ENCODE assay signal across 19 mouse cellular contexts in genomic region chr12:69351685-69352084, GRCm38 (mm10). TPM values are rescaled to one million over a fixed set of nuclear protein-coding genes. Genes with fewer than 3 reads are reported as not detected.
DNase-seq lines count a peak whose midpoint lies in the region; ATAC-seq and TF ChIP-seq lines count a peak whose summit lies in the region.
"Had no signal": no experiment of that assay in that cellular context is flagged by ENCODE, and none has a peak within 500 bp of the region (broad histone marks: within the 10 kb centered on the region; RNA-seq: fewer than 3 reads in every experiment).

No protein-coding gene starts in this region.

- TF ChIP-seq CTCF in lung, embryonic 14.5 days (IDR thresholded peaks at IDR 0.05; ENCODE audit: low read depth) = no peak
- peak; percentile 45 for TF ChIP-seq CTCF in Patski (IDR thresholded peaks at IDR 0.05)
- peak; percentile 47 for TF ChIP-seq CTCF in stomach, postnatal 0 days (IDR thresholded peaks at IDR 0.05; ENCODE audit: low read depth)

- H3K4me1 ChIP-seq in forebrain, embryonic 14.5 days (ENCODE audit: control insufficient read depth, insufficient read depth, low read length) = peaks cover 2% of the 10 kb centered on the region; the same call in 1 of the 2 replicates
- no peaks in the 10 kb centered on the region for H3K4me1 ChIP-seq in forebrain, embryonic 11.5 days (replicated peaks; ENCODE audit: control insufficient read depth, insufficient read depth, low read length)
- 0 out of 2 replicates have a peak, but pooled peaks cover 3% of the 10 kb centered on the region for H3K4me1 ChIP-seq in lung, embryonic 14.5 days (ENCODE audit: insufficient read depth)
- H3K4me1 ChIP-seq in stomach, postnatal 0 days (replicated peaks; ENCODE audit: control insufficient read depth, insufficient read depth) = no peaks in the 10 kb centered on the region
- H3K4me1 ChIP-seq in hindbrain, embryonic 10.5 days (replicated peaks) = peaks cover 9% of the 10 kb centered on the region; the same call in 1 of the 2 replicates

- H3K9ac ChIP-seq in forebrain, embryonic 14.5 days (ENCODE audit: low read length) = no peak overlapping the region
- no peak overlapping the region for H3K9ac ChIP-seq in forebrain, embryonic 11.5 days (ENCODE audit: low read length)
- H3K9ac ChIP-seq in lung, embryonic 14.5 days = no peak overlapping the region
- no peak overlapping the region for H3K9ac ChIP-seq in stomach, postnatal 0 days (ENCODE audit: low read length)

- no peaks in the 10 kb centered on the region for H3K27me3 ChIP-seq in forebrain, embryonic 14.5 days (replicated peaks; ENCODE audit: control insufficient read depth, insufficient read depth, low read length)
- H3K27me3 ChIP-seq in forebrain, embryonic 11.5 days (ENCODE audit: control insufficient read depth, insufficient read depth, low read length) = no peaks in the 10 kb centered on the region
- H3K27me3 ChIP-seq in lung, embryonic 14.5 days (ENCODE audit: insufficient read depth, low read length) = no peaks in the 10 kb centered on the region
- H3K27me3 ChIP-seq in Patski = no peaks in the 10 kb centered on the region
- H3K27me3 ChIP-seq in stomach, postnatal 0 days (ENCODE audit: control insufficient read depth, insufficient read depth, low read length) = no peaks in the 10 kb centered on the region
- no peaks in the 10 kb centered on the region for H3K27me3 ChIP-seq in hindbrain, embryonic 10.5 days (ENCODE audit: insufficient read depth, poor library complexity, severe bottlenecking)
- H3K27me3 ChIP-seq: megakaryocyte, embryonic 14.5 days had no signal

- H3K36me3 ChIP-seq in forebrain, embryonic 14.5 days (ENCODE audit: control insufficient read depth, insufficient read depth, low read length) = peaks cover 64% of the 10 kb centered on the region
- H3K36me3 ChIP-seq in forebrain, embryonic 11.5 days (ENCODE audit: control insufficient read depth, insufficient read depth, low read length) = peaks cover 10% of the 10 kb centered on the region; the same call in 1 of the 2 replicates
- peaks cover 72% of the 10 kb centered on the region for H3K36me3 ChIP-seq in lung, embryonic 14.5 days (ENCODE audit: insufficient read depth)
- H3K36me3 ChIP-seq in stomach, postnatal 0 days (ENCODE audit: control insufficient read depth, insufficient read depth, low read length) = peaks cover 16% of the 10 kb centered on the region; the same call in 1 of the 2 replicates
- peaks cover 81% of the 10 kb centered on the region for H3K36me3 ChIP-seq in hindbrain, embryonic 10.5 days

- no peak overlapping the region for H3K4me3 ChIP-seq in forebrain, embryonic 14.5 days (ENCODE audit: low read depth, low read length)
- H3K4me3 ChIP-seq in forebrain, embryonic 11.5 days (ENCODE audit: low read depth, low read length) = no peak overlapping the region
- H3K4me3 ChIP-seq in lung, embryonic 14.5 days (ENCODE audit: low read depth, low read length) = no peak overlapping the region
- no peak overlapping the region for H3K4me3 ChIP-seq in stomach, postnatal 0 days (ENCODE audit: low read depth, low read length)
- H3K4me3 ChIP-seq in hindbrain, embryonic 10.5 days = no peak overlapping the region
- H3K4me3 ChIP-seq: embryonic facial prominence, embryonic 10.5 days; megakaryocyte, embryonic 14.5 days had no signal

- TF ChIP-seq EP300 in stomach, postnatal 0 days (optimal IDR thresholded peaks at IDR 0.05) = no peak

- POLR2A ChIA-PET in Patski (lab: Charles Lee) = no interaction called here

- no peak for ATAC-seq in forebrain, embryonic 14.5 days
- no peak for ATAC-seq in forebrain, embryonic 11.5 days (replicated peaks; ENCODE audit: low FRiP score)
- ATAC-seq in lung, embryonic 14.5 days (ENCODE audit: insufficient read depth) = no peak
- no peak for ATAC-seq in Patski
- no peak for ATAC-seq in stomach, postnatal 0 days (ENCODE audit: low FRiP score, low TSS enrichment)

- no peak overlapping the region for H3K27ac ChIP-seq in forebrain, embryonic 14.5 days (ENCODE audit: low read depth, low read length)
- no peak overlapping the region for H3K27ac ChIP-seq in forebrain, embryonic 11.5 days (ENCODE audit: low read depth, low read length)
- H3K27ac ChIP-seq in lung, embryonic 14.5 days (ENCODE audit: low read depth) = no peak overlapping the region
- H3K27ac ChIP-seq in stomach, postnatal 0 days (replicated peaks) = no peak overlapping the region
- no peak overlapping the region for H3K27ac ChIP-seq in hindbrain, embryonic 10.5 days
- H3K27ac ChIP-seq: embryonic facial prominence, embryonic 10.5 days had no signal

- CTCF ChIA-PET in Patski (lab: Charles Lee) = interaction anchor here (0.7 to 1.8 kb wide), 12 partner anchors 9 to 277 kb away, joined by 3 to 11 read pairs (median 3); no protein-coding TSS in a partner anchor

- DNase-seq in forebrain, embryonic 14.5 days (ENCODE audit: low spot score) = peak; percentile 13
- DNase-seq in forebrain, embryonic 11.5 days (ENCODE audit: low spot score) = no peak
- peak; percentile 39 for DNase-seq in lung, embryonic 14.5 days
- no peak for DNase-seq in lung, postnatal 25 days (ENCODE audit: low spot score)
- no peak for DNase-seq in Patski (ENCODE audit: low read depth, low spot score)
- DNase-seq in stomach, postnatal 0 days (ENCODE audit: low spot score) = no peak
- no peak for DNase-seq in hindbrain, embryonic 10.5 days (ENCODE audit: low spot score)
- DNase-seq in kidney, postnatal 36 days = no peak
- DNase-seq: adrenal gland, postnatal 10 days; B cell, adult 2 months; cerebellum, adult 9-10 months; heart, adult 18-20 months; heart, postnatal 10 days; kidney, postnatal 14 days; layer of hippocampus, postnatal 36 days; lung, adult 2 months; right cerebral cortex, postnatal 14 days had no signal

- 95% methylated on average over 1 of the region's 1 CpGs for WGBS in forebrain, embryonic 14.5 days
- WGBS in forebrain, embryonic 11.5 days = 84% methylated on average over 1 of the region's 1 CpGs
- 74% methylated on average over 1 of the region's 1 CpGs for WGBS in lung, embryonic 14.5 days
- WGBS in stomach, postnatal 0 days = 62% methylated on average over 1 of the region's 1 CpGs
- 92% methylated on average over 1 of the region's 1 CpGs for WGBS in hindbrain, embryonic 10.5 days

- H3K4me2 ChIP-seq in forebrain, embryonic 14.5 days (ENCODE audit: low read length) = no peak overlapping the region
- H3K4me2 ChIP-seq in forebrain, embryonic 11.5 days (ENCODE audit: low read depth, low read length, severe bottlenecking) = no peak overlapping the region
- no peak overlapping the region for H3K4me2 ChIP-seq in lung, embryonic 14.5 days
- H3K4me2 ChIP-seq in stomach, postnatal 0 days (replicated peaks; ENCODE audit: low read depth) = no peak overlapping the region

- in situ Hi-C loops in Patski (cut with MboI; ENCODE audit: low pct_unique_long_range_greater_than_20kb) = loop anchor here (25.0 kb wide), 1 partner anchor 536 kb away; the partner anchor contains the start of genes Atl1 and Map4k5

- H3K9me3 ChIP-seq in forebrain, embryonic 14.5 days (replicated peaks; ENCODE audit: control insufficient read depth, low read length) = no peaks in the 10 kb centered on the region
- H3K9me3 ChIP-seq in forebrain, embryonic 11.5 days (ENCODE audit: control insufficient read depth, low read length) = no peaks in the 10 kb centered on the region
- no peaks in the 10 kb centered on the region for H3K9me3 ChIP-seq in lung, embryonic 14.5 days (ENCODE audit: low read depth, low read length)
- H3K9me3 ChIP-seq in stomach, postnatal 0 days (ENCODE audit: control insufficient read depth, low read length) = no peaks in the 10 kb centered on the region
- no peaks in the 10 kb centered on the region for H3K9me3 ChIP-seq in hindbrain, embryonic 10.5 days
- H3K9me3 ChIP-seq: embryonic facial prominence, embryonic 10.5 days; megakaryocyte, embryonic 14.5 days had no signal

RNA-seq across cellular contexts. Expression of gene Nemf, which starts 5.3 kb away (rescaled TPM):
- polyA plus RNA-seq in forebrain, embryonic 14.5 days (2014; fragmentation: Nextera tagmentation; extraction: Ambion mirVana) = 67.4 and 80.0 TPM in 2 replicates
- 92.2 and 98.0 TPM in 2 replicates for polyA plus RNA-seq in forebrain, embryonic 11.5 days (2014; fragmentation: Nextera tagmentation; extraction: Ambion mirVana)
- polyA plus RNA-seq in lung, embryonic 14.5 days (2014; fragmentation: Nextera tagmentation; extraction: Ambion mirVana) = 79.3 and 84.8 TPM in 2 replicates
- 44.5 TPM for polyA plus RNA-seq in Patski (2021)
- 46.5 and 50.0 TPM in 2 replicates for polyA plus RNA-seq in stomach, postnatal 0 days (2015; fragmentation: Nextera tagmentation; extraction: Ambion mirVana)
- polyA plus RNA-seq in hindbrain, embryonic 10.5 days (2016; fragmentation: Nextera tagmentation; extraction: Ambion mirVana) = 69.6 and 91.1 TPM in 2 replicates

RNA-seq across cellular contexts. Expression of gene Arf6, which starts 20.3 kb away (rescaled TPM):
- polyA plus RNA-seq in forebrain, embryonic 14.5 days (2014; fragmentation: Nextera tagmentation; extraction: Ambion mirVana) = 33.8 and 34.5 TPM in 2 replicates
- polyA plus RNA-seq in forebrain, embryonic 11.5 days (2014; fragmentation: Nextera tagmentation; extraction: Ambion mirVana) = 48.7 and 59.7 TPM in 2 replicates
- polyA plus RNA-seq in lung, embryonic 14.5 days (2014; fragmentation: Nextera tagmentation; extraction: Ambion mirVana) = 59.9 and 61.8 TPM in 2 replicates
- polyA plus RNA-seq in Patski (2021) = 115 TPM
- polyA plus RNA-seq in stomach, postnatal 0 days (2015; fragmentation: Nextera tagmentation; extraction: Ambion mirVana) = 97.8 and 116 TPM in 2 replicates
- polyA plus RNA-seq in hindbrain, embryonic 10.5 days (2016; fragmentation: Nextera tagmentation; extraction: Ambion mirVana) = 35.9 and 42.4 TPM in 2 replicates

RNA-seq across cellular contexts. Expression of gene Gm9887, which starts 20.6 kb away (rescaled TPM):
- 0.83 and 1.3 TPM in 2 replicates for polyA plus RNA-seq in forebrain, embryonic 14.5 days (2014; fragmentation: Nextera tagmentation; extraction: Ambion mirVana)
- polyA plus RNA-seq in forebrain, embryonic 11.5 days (2014; fragmentation: Nextera tagmentation; extraction: Ambion mirVana) = 0.80 and 2.3 TPM in 2 replicates
- 2.0 and 2.2 TPM in 2 replicates for polyA plus RNA-seq in lung, embryonic 14.5 days (2014; fragmentation: Nextera tagmentation; extraction: Ambion mirVana)
- 5.9 TPM for polyA plus RNA-seq in Patski (2021)
- polyA plus RNA-seq in stomach, postnatal 0 days (2015; fragmentation: Nextera tagmentation; extraction: Ambion mirVana) = 2.4 and 4.1 TPM in 2 replicates
- 0.96 and 1.9 TPM in 2 replicates for polyA plus RNA-seq in hindbrain, embryonic 10.5 days (2016; fragmentation: Nextera tagmentation; extraction: Ambion mirVana)

RNA-seq across cellular contexts. Expression of gene Klhdc2, which starts 55.2 kb away (rescaled TPM):
- polyA plus RNA-seq in forebrain, embryonic 14.5 days (2014; fragmentation: Nextera tagmentation; extraction: Ambion mirVana) = 286 TPM in 2 replicates
- 237 and 242 TPM in 2 replicates for polyA plus RNA-seq in forebrain, embryonic 11.5 days (2014; fragmentation: Nextera tagmentation; extraction: Ambion mirVana)
- 141 and 142 TPM in 2 replicates for polyA plus RNA-seq in lung, embryonic 14.5 days (2014; fragmentation: Nextera tagmentation; extraction: Ambion mirVana)
- polyA plus RNA-seq in Patski (2021) = 94.8 TPM
- 60.6 and 61.6 TPM in 2 replicates for polyA plus RNA-seq in stomach, postnatal 0 days (2015; fragmentation: Nextera tagmentation; extraction: Ambion mirVana)
- 204 and 207 TPM in 2 replicates for polyA plus RNA-seq in hindbrain, embryonic 10.5 days (2016; fragmentation: Nextera tagmentation; extraction: Ambion mirVana)

Comparison
In these comparisons a context has a peak if more than half of its experiments do, and no peak if none do; other contexts are left out.
1. DNase-seq: peak in forebrain, embryonic 14.5 days (single experiment) and lung, embryonic 14.5 days (single experiment); none in forebrain, embryonic 11.5 days (single experiment), lung, postnatal 25 days (single experiment), Patski (single experiment), stomach, postnatal 0 days (single experiment), hindbrain, embryonic 10.5 days (single experiment) and kidney, postnatal 36 days (0 of 2).